Mouse (Mus musculus) layer of hippocampus, adult 18-20 months (tissue): ENCODE results near the gene Olfr672. TPM values are rescaled to one million over a fixed set of nuclear protein-coding genes. Genes with fewer than 3 reads are reported as not detected.
"Not testable (repeated sequence)": the region's sequence is repeated elsewhere in the genome, so short reads cannot be mapped to it uniquely, and the experiment has no call there.

Experiments
- DNase-seq, 2 experiments: peaks; one replicate each; pipeline ENCODE4 v3.0.0; 2022; ENCODE audit warnings: low spot score in 2 of 2
- long read RNA-seq: library from polyadenylated mRNA; stranded (forward); transcript quantifications from one replicate; pipeline ENCODE4 v2.0.0, GENCODE M21; 2021
- total RNA-seq, 2 experiments: library from RNA; stranded (reverse); gene quantifications; 2 replicates each; pipeline ENCODE4 v1.2.3; 2021

Olfr672 gene
- not detected for total RNA-seq
- long read RNA-seq, result 0 reads

DNA sequence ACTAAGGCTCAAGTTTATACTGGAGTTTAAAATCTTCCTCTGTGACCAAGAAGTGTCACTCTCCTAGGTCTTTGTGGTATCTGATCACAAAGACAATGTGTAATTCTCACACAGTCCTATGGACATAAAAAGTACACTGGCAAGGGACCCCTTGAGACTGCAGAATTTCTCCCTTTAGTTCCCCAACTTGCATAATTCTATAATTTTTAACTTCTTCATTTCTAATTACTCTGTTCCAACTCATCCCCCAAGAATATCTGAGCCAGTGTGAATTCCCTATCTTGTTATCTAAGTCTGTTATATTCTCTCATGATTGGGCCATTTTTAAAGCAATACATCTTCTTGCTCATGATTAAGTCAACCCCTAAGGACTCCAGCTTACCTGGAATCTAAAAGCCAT, at the start of gene Olfr672:
Gene Olfr672, minus strand, starts transcription at position 101 of the 400 bp plus-strand sequence.
- no peak for DNase-seq

DNA sequence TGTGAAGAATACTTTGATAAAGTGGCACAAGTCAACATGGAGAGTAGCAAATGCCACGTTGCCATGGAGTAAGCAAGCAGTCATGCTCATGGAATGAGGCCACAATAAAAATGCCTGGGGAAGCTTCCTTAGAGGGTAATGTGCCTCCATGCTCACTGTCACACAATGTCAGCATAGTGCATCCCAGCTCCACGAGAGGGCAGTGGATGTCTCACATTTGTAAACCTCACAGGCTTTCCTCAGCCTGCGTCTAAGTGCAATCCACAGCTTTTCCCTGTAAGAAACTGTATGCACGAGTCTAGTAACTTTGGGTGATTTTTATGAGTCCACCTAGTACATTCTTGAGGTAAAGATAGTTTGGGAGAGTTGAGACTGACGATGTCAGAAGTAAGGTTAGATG, 32.0 kb upstream of the Olfr672 start:
- DNase-seq, result not testable (repeated sequence)

DNA sequence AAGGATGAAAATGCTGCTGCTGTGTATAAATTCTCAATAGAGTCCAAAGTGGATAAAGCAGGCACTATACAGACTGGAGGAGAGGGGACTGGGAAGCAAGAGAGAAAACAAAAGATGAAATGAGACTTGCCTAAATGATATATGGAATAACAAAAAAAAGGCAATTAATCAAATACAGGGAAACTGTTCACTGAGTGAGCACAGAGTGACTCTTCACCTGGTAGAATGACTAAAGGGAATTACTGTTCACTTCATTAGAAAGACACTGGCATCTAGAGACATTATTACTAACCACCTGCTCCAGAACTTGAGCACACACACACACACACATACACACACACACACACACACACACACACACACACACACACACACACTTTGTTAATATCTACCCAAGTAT, 30.6 kb upstream of the Olfr672 start, which contains the start of gene Olfr676:
Gene Olfr676, plus strand, starts transcription at position 301 of the 400 bp plus-strand sequence.
- DNase-seq, result no peak

DNA sequence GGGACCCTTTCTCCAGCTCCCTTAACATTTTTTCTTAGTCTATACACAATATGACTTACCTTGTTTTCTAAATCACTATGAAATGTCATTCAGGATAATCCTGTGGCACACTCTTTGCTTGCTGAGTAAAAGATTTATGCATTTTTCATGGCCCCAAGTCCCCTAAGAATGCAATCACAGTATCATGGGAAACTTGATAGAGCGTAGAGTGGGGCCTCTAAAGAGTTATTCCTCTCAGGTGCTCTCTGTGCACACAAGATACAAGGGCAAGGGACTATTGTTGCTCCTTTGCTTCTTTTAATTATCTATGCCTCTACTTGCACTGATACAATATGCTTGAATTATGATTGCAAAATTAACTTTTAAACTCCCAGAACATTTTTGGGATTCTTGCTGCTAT, 26.5 kb upstream of the Olfr672 start, which contains the start of gene Olfr675:
Gene Olfr675, minus strand, starts transcription at position 101 of the 400 bp plus-strand sequence.
- no peak for DNase-seq

DNA sequence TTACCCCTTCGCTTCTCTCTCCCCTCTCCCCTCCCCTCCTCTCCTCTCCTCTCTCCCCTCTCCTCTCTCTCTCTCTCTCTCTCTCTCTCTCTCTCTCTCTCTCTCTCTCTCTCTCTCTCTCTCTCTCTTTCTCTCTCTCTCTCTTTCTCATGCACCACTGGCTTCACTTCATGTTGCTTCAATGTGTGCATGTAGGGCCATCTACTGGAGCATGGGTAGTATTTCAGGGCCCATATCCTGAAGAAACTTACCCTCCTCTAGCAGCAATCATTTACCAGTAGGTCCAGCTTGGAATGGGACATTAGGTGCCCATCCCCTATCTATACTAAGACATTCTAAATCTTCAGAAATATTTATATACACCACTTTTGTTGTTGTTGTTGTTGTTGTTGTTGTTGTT, 20.7 kb upstream of the Olfr672 start:
- DNase-seq, result no peak

DNA sequence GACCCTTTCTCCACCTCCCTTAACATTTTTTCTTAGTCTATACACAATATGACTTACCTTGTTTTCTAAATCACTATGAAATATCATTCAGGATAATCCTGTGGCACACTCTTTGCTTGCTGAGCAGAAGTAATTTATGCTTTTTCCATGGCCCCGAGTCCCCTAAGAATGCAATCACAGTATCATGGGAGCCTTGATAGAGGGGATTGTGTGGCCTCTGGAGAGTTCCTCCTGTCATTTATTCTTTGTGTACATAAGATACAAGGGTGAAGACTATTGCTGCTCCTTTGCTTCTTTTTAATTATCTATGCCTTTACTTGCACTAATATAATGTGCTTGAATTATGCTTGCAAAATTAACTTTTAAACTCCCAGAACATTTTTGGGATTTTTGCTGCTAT, 22.8 kb downstream of the Olfr672 start, which contains the start of gene Olfr671:
Gene Olfr671, minus strand, starts transcription at position 101 of the 400 bp plus-strand sequence.
- no peak for DNase-seq

DNA sequence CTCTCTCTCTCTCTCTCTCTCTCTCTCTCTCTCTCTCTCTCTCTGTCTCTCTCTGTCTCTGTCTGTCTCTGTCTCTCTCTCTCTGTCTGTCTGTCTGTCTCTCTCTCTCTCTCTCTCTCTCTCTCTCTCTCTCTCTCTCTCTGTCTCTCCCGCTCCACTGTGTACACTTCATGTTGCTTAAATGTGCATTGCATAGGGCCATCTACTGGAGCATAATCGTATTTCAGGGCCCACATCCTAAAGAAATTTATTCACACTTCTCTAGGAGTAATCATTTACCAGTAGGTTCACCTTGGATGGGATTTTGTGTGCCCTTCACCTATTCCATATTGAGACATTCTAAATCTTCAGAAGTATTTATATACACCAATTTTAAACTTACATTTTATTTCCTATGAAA, 29.3 kb downstream of the Olfr672 start:
- not testable (repeated sequence) for DNase-seq

DNA sequence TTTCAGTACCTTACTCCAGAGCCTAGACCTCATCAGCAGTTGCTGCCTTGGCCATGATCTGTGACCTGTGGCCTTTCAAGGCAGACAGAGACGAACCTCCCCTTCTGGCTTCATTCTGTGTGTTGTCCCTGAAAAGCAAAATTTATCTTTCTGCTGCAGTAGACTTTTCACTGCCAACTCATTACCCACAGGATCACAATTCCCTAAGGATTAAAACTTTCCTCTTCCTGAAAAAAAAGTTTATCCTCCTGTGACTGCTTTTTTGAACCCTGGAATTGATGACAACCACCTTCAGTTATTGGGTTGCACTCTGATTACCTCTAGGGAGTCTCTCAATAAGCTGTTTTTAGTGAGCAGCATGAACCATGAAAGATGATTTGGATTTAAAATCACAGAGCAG, 39.3 kb downstream of the Olfr672 start, which contains the start of gene Olfr670:
Gene Olfr670, minus strand, starts transcription at position 101 of the 400 bp plus-strand sequence.
- DNase-seq, result no peak

DNA sequence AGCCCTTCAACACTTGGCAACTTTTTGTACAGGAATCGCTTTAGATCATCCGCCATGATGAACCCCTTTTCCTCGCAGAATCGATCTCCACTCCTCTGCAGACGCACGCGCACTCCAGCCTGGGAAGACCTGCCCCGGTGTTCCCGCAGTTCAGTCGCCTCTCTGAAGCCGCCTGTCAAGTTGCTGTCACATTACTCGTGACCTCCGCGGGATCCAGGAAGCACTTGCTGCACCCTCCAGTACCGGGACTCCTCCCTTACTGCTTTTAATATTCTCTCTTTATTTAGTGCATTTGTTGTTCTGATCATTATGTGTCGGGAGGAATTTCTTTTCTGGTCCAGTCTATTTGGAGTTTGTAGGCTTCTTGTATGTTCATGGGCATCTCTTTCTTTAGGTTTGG, 51.6 kb downstream of the Olfr672 start:
- DNase-seq, result not testable (repeated sequence)

Other genes with a start within 250 kb of the Olfr672 start
- not detected for gene Usp17le, start 224.6 kb downstream of the Olfr672 start, total RNA-seq
- gene Usp17lb, start 159.4 kb downstream of the Olfr672 start, total RNA-seq, result not detected
- not detected for gene Usp17la, start 145.0 kb downstream of the Olfr672 start, total RNA-seq
- gene Olfr665, start 124.0 kb downstream of the Olfr672 start, total RNA-seq, result not detected
- gene Olfr666, start 106.1 kb downstream of the Olfr672 start, total RNA-seq, result not detected
- gene Olfr667, start 80.5 kb downstream of the Olfr672 start, total RNA-seq, result not detected
- not detected for gene Olfr668, start 74.0 kb downstream of the Olfr672 start, total RNA-seq
- gene Olfr669, start 67.8 kb downstream of the Olfr672 start, total RNA-seq, result not detected
- gene Olfr670, start 39.4 kb downstream of the Olfr672 start, total RNA-seq, result not detected
- gene Olfr671, start 22.9 kb downstream of the Olfr672 start, total RNA-seq, result not detected
- not detected for gene Olfr675, start 26.4 kb upstream of the Olfr672 start, total RNA-seq
- gene Olfr676, start 30.7 kb upstream of the Olfr672 start, total RNA-seq, result not detected
- not detected for gene Olfr677, start 49.3 kb upstream of the Olfr672 start, total RNA-seq
- gene Olfr678, start 62.4 kb upstream of the Olfr672 start, total RNA-seq, result not detected
- not detected for gene Olfr679, start 79.2 kb upstream of the Olfr672 start, total RNA-seq
- not detected for gene Olfr680-ps1, start 90.8 kb upstream of the Olfr672 start, total RNA-seq
- gene Olfr681, start 114.8 kb upstream of the Olfr672 start, total RNA-seq, result not detected
- not detected for gene Olfr683, start 145.0 kb upstream of the Olfr672 start, total RNA-seq
- not detected for gene Olfr684, start 161.6 kb upstream of the Olfr672 start, total RNA-seq
- not detected for gene Olfr685, start 184.0 kb upstream of the Olfr672 start, total RNA-seq
- not detected for gene Olfr686, start 205.5 kb upstream of the Olfr672 start, total RNA-seq